Mouse (Mus musculus) ovary, adult 18-20 months (tissue): ENCODE results near the gene Snrpd2.

Experiments used
- DNase-seq: peaks from one replicate; pipeline ENCODE4 v3.0.0; 2022; ENCODE audit warnings: low spot score, mixed read lengths

The Snrpd2 gene

GRCm38 (mm10) chr7:19178443-19179092, 29.0 kb downstream of the Snrpd2 start:
- DNase-seq = no peak

GRCm38 (mm10) chr7:19179173-19179572, 29.7 kb downstream of the Snrpd2 start:
- DNase-seq = peak; percentile 50

GRCm38 (mm10) chr7:19179936-19180335, 30.4 kb downstream of the Snrpd2 start:
- no peak for DNase-seq

GRCm38 (mm10) chr7:19180862-19181429, 31.4 kb downstream of the Snrpd2 start:
- peak; percentile 27 for DNase-seq

- no peak for DNase-seq
Observed at GRCm38 (mm10) chr7:19184250-19184649, 34.7 kb downstream of the Snrpd2 start.

- DNase-seq = no peak
Observed at GRCm38 (mm10) chr7:19184758-19185157, 35.2 kb downstream of the Snrpd2 start.

GRCm38 (mm10) chr7:19194676-19195075, 45.2 kb downstream of the Snrpd2 start:
- DNase-seq = no peak

- DNase-seq = no peak
Observed at GRCm38 (mm10) chr7:19196676-19197075, 47.2 kb downstream of the Snrpd2 start.

- no peak for DNase-seq
Observed at GRCm38 (mm10) chr7:19197985-19198384, 48.5 kb downstream of the Snrpd2 start.

GRCm38 (mm10) chr7:19201660-19202059, 52.1 kb downstream of the Snrpd2 start:
- DNase-seq = no peak

- DNase-seq = no peak
Observed at GRCm38 (mm10) chr7:19202065-19202850, 52.7 kb downstream of the Snrpd2 start.
